Mouse (Mus musculus): Measurements from ENCODE around the gene Setd1a.
A peak's percentile ranks its signal among the peaks of the same experiment; 100 is the strongest.
"Not testable (repeated sequence)": the region's sequence is repeated elsewhere in the genome, so short reads cannot be mapped to it uniquely, and the experiment has no call there.

Gene Setd1a

GRCm38 (mm10) chr7:127776426-127776825, at the start of gene Setd1a:
Gene Setd1a (plus strand): TSS chr7:127776670.
- DNase-seq, result peak; percentile 86 to 88

DNA sequence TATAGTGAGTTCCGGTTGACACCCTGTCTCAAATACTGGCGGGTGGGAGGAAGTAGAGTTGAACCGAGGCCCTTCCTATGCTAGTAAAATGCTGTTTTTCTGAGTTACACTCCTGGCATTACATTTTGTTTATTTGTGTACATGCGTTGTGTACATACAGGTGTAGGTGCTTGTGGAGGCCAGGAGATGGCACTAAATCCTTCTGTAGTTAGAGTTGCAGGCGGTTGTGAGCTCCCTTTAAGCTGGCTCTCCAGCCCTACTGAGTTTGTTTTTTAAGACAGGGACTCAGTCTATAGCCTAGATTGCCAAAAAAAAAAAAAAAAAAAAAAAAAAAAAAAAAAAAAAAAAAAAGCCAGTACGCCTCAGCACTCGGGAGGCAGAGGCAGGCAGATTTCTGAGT, 48.6 kb upstream of the Setd1a start:
- DNase-seq, result no peak

DNA sequence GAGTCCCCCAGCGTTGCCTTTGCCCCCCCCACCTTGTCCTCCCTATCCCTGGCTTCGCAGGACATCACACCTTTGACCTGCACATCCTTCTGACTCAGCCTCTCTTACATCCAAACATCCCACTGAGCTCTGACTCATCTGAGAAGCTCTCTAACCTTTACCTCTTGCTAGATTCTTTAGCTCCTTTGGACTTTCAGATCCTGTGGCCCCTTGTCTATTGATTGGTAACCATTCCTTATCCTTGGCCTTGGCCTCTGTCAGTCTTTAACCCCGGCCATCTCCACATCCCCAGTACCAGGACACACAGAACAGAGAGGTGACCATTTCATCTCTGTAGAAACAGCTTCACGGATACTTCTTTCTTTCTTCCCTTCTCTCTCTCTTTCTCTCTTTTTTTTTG, 46.3 kb upstream of the Setd1a start:
- DNase-seq, result no peak

- DNase-seq, result not testable (repeated sequence)
These were observed 44.4 kb upstream of the Setd1a start, which contains the start of gene Ctf2 for GRCm38 (mm10) chr7:127732066-127732465. Gene Ctf2 (minus strand): TSS chr7:127732166.

- peak; percentile 73 to 80 for DNase-seq
These were observed 32.0 kb upstream of the Setd1a start, which contains the start of gene Fbxl19 for GRCm38 (mm10) chr7:127744366-127745045. Gene Fbxl19 (plus strand): TSS chr7:127744543.

GRCm38 (mm10) chr7:127745251-127745651, 31.2 kb upstream of the Setd1a start:
- peak; percentile 87 to 91 for DNase-seq

- peak; percentile 71 to 75 for DNase-seq
These were observed 30.6 kb upstream of the Setd1a start for GRCm38 (mm10) chr7:127745652-127746493.

DNA sequence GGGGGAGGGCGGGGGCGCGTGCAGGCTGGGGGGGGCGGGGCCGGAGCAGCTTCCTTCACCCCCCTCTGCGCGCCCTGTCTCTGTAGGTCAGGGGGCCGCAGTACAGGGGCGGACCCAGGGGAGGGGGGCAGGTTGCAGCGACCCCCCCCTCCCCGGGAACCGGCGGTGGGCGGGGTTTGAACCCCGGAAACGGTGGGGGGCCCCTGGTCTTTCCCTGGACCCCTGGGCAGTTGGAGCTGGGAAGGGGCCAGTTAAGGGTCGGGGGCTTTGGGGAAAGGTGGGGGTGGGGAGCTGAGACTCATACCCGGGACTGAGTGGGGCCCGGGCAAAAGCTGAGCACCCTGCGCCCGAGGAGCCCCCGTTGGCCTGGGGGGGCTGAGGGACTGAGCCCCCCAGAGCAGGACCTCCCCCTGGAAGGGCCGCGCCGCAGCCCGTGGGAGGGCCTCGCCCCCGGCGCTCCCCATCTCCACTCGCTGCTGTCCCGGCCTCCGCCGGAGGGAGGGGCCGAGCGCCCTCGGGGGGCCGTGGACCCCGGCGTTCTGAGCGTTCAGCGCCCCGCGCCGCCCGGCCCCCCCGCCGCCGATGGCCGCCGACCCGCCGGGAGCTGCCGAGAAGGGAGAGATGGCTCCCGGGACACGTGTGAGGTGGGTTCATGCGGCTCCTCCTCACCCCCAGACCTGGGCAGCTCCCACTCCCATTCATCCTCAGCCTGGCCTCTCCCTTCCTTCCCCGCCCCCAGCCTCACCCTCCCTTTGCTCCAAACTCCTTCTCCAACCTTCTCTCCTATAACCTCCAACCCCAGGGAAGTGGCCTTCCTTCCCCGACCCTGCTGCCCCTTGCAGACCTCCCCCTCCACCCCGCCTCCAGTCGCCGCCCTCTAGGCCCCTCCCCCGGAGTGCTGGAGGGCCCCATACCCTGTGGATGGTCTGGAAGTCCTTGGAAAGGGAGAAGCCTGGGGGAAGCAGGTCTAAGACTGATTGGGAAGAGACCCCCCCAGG, 29.7 kb upstream of the Setd1a start:
- peak in 1 of 2 experiments; percentile 5 for DNase-seq

- DNase-seq, result no peak
These were observed 28.8 kb upstream of the Setd1a start for GRCm38 (mm10) chr7:127747559-127748234.

GRCm38 (mm10) chr7:127748235-127748560, 28.3 kb upstream of the Setd1a start:
- no peak for DNase-seq

GRCm38 (mm10) chr7:127750131-127751127, 26.0 kb upstream of the Setd1a start:
- no peak for DNase-seq

DNA sequence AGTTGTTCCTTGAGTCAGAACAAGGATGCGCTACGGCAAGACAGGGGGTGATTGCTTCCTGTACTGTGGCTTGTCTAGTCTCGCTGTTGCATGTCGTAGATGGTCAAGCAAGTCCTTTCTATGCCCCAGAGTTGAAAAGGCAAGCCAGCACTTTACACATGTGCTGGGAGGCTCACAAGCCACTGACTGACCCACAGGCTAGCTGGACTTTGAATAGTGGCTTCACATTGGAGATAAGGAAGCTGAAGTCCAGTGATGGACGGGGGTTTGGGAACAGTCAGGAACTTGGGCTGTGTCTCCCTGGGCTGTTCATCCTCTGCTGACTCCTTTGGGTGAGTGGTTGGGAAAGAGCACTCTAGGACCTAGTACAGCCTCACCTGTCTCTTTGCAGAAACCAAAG, 24.9 kb upstream of the Setd1a start:
- DNase-seq, result no peak

DNA sequence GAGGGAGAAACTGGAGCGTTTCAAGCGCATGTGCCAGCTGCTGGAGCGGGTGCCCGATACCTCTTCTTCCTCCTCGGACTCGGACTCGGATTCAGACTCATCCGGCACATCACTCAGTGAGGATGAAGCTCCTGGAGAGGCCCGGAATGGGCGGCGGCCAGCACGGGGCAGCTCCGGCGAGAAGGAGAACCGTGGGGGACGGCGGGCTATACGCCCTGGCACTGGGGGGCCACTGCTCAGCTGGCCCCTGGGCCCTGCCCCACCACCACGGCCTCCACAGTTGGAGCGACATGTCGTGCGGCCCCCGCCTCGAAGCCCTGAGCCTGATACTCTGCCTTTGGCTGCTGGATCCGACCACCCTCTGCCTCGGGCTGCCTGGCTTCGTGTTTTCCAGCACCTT, 24.4 kb upstream of the Setd1a start:
- no peak for DNase-seq

- no peak for DNase-seq
These were observed 23.3 kb upstream of the Setd1a start for GRCm38 (mm10) chr7:127753158-127753557.

- no peak for DNase-seq
These were observed 22.7 kb upstream of the Setd1a start for GRCm38 (mm10) chr7:127753741-127754140.

GRCm38 (mm10) chr7:127759716-127760115, 16.8 kb upstream of the Setd1a start:
- no peak for DNase-seq

DNA sequence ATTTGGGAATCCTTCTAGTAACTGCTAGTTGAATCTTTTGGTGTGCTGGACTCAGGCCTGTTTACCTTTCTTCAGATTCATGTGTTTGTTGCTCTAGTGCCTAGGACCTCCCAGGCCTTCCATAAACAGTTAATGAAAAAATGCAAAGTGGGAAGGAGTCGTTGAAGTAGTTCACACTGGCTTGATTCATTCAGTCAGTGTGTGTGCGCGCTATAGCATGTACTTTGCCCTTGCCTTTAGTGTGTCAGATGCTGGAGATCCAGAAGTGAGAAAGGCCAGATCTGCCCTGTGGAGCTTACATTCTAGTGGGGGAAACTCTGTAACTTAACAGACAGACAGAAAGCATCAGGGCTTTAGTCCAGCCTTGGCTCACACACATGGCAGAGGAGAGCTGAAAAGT, 16.0 kb upstream of the Setd1a start:
- no peak for DNase-seq

DNA sequence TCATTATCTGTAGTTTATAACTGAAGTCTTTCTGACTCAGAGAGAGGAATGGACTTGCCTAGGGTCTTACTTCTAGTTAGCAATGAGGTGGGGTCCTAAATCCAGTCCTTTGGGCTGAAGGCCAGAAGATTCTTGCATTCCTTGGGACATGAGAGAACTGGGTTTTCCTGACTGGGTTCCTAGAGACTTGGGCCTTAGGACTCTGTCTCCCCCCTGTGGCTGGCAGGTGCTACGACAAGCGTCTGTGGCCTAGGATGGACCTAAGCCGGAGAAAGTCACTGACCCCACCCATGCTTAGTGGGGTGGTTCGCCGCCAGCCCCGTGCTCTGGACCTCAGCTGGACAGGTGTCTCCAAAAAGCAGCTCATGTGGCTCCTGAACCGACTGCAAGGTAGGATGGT, 15.4 kb upstream of the Setd1a start:
- peak; percentile 76 for DNase-seq

DNA sequence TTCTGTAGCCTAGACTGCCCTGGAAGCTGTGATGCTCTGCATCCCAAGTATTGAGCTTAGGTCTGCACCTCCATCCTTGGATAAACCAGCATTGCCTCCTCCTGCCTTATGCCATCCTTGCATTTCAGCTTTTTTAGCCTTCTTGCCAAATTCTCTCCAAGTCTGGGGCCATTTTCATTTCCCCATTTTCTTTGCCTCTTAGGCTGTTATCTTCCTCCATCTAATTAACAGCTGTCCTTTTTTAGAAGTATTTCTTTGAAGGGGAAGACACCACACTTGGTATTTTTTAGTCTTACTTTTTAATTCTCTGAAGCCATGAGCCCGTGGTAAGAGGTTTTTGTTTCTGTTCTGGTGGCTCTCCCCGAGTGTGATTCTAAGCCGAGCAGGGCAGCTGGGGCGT, 12.8 kb upstream of the Setd1a start:
- no peak for DNase-seq

DNA sequence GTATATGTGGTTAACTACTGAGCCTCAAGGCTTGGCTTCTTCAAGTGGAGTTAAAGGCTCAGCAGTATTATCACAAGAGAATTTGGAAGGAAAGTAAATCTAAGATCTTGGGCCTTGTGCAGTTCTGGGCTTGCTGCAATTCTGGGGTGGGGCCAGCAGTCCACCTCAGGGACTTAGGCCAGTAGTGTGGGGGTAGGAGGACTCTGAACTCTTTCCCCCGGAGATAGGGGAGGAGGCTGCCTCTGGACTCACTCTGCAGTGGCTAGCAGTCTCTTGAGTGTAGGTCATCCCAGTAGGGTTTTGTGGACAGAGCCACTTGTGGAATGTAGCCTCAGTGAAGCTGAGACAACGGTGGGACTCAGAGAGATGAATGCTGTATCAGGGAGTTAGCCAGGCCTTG, 10.7 kb upstream of the Setd1a start:
- DNase-seq, result no peak

Data from B cell, adult 2 months (primary cell).